Mouse (Mus musculus) gastrocnemius, postnatal 14 days (tissue): ENCODE results near the gene Pdia3. TPM values are rescaled to one million over a fixed set of nuclear protein-coding genes. Genes with fewer than 3 reads are reported as not detected.
"Not testable (repeated sequence)": the region's sequence is repeated elsewhere in the genome, so short reads cannot be mapped to it uniquely, and the experiment has no call there.

Experiments used
- DNase-seq: peaks from one replicate; pipeline ENCODE4 v3.0.0; 2021; ENCODE audit warnings: mixed read lengths
- intact Hi-C: fragments of 180-260 bp; cut with DNase I; formaldehyde crosslinking; loops from one replicate; pipeline ENCODE4 v1.15.1; 2025; ENCODE audit warnings: low total_unique reads
- total RNA-seq, 2 experiments: library from RNA; stranded (reverse); gene quantifications; 2 replicates each; pipeline ENCODE4 v1.2.3; 2021

Pdia3 gene
- total RNA-seq, 2 experiments from 2014 or later = 64.0 to 86.2 TPM

DNA sequence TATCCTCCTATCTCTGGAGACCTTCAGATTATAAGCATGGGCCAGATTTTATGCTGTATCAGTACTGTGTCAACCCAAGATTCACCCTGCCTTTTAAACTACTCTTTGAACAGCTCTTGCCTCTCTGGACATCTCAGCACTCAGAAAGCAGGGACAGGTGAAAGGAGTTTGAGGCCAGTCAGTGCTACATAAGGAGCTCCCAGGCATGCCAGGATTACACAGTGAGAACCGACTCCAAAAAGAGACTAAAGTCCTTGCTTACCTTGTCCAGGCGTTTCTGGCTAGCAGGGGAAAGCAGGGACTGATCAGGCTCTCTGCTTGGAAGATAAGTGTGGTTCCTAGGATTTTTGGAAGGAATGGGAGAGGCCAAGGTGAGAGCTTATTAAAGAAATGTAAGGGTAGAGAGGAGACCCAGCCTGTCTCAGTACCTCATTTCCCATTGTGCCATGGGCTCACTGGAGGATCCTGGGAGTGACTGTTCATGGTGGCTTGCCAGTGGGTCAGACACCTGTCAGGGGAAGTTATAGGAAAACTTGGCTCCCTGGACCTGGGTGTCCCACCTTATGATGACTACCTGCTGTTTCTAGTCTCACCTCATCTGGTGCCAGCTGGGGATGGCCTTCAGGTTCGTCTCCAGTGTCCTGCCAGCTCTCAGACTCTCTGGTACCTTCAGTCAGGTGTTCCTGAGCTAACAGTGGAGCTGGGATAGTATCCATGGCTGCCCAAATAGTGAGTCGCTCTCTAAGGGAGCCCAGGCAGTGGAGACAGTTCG lies 27.4 kb downstream of the Pdia3 start:
- intact Hi-C loops = no loop called here
- DNase-seq = no peak

DNA sequence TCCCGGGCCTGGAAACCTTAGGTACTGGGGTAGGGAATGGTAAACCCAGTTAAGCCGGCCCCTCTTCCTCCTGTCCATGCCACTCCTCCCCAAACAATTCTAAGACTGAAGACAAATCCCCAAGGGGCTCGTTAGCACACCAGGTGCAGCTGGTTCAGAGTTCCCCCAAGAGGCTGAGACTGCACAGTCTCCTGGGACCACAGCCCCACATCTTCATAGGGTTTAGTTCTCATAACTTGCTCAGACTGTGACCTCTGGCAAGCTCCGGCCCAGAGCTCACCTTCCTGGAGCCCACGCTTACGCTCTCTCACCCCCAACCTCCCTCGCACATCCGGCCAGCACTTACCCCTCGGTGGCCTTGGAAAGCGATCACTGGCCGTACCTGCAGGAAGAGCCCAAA lies 28.2 kb downstream of the Pdia3 start:
- intact Hi-C loops = no loop called here
- DNase-seq = no peak

- intact Hi-C loops = no loop called here
- peak; percentile 36 for DNase-seq
Observed at GRCm38 (mm10) chr2:121442259-121443067, 28.9 kb downstream of the Pdia3 start.

- intact Hi-C loops = no loop called here
- DNase-seq = no peak
Observed at GRCm38 (mm10) chr2:121443068-121443349, 29.4 kb downstream of the Pdia3 start.

GRCm38 (mm10) chr2:121444178-121444577 lies 30.6 kb downstream of the Pdia3 start, which contains the start of gene Ell3:
Gene Ell3 (minus strand): TSS chr2:121444278.
- no peak for DNase-seq
- intact Hi-C loops = no loop called here

DNA sequence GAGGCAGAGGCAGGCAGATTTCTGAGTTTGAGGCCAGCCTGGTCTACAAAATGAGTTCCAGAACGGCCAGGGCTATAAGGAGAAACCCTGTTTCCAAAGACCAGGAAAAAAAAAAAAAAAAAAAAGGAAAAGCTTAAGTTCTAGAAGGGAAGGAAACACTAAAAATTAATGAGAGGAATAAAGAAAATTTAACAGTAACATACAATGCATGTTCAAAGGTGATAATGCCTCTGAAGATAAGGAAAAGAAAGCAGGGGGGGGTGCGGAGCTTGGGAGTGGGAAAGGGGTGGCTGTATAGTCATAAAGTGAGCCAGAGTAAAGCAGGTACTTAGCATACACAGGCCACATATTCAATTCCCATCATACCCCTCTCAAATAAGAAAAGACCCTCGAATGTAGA lies 31.5 kb downstream of the Pdia3 start:
- intact Hi-C loops = no loop called here
- DNase-seq = no peak

DNA sequence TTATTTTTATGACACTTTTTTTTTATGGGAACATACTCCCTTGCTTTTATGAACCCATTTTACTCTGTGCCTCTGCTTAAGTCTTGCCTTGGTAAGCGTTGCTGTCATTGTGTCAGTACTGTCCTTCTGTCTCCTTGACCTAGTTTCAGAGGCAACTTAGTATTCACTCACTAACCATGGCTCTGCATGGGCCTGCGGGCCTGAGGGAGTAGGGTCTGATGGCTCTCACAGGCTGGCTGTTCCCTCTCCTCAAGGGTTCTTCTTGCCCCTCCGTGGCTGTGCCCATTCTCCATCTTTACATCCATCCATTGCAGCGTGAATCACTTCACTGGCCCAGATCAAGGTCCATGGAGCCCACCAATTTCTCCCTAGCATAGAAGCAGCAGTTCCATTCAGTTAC lies 32.9 kb downstream of the Pdia3 start:
- intact Hi-C loops = no loop called here
- DNase-seq = no peak

DNA sequence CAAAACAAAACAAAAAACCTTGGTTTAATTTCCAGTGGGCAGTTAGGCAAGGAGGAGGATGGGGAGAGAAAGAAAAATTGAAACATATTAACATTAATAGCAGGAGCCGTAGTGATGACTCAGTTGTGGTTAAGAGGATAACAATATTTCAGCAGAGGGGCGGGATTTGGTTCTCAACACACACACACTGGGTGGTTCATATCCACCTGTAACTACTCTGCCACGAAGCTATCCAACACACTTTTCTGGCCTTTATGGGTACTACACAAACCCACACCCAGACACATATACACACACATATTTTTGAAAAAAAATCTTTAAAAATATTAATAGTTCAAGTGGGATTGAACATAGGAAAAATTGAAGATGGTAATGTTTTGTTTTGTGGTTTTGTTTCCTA lies 33.4 kb downstream of the Pdia3 start:
- no peak for DNase-seq
- intact Hi-C loops = no loop called here

GRCm38 (mm10) chr2:121448136-121448535 lies 34.6 kb downstream of the Pdia3 start:
- DNase-seq = no peak
- intact Hi-C loops = no loop called here

- peak; percentile 100 for DNase-seq
- intact Hi-C loops = no loop called here
Observed at GRCm38 (mm10) chr2:121448739-121449535, 35.4 kb downstream of the Pdia3 start, which contains the start of gene Serf2. Gene Serf2 (plus strand): TSS chr2:121449195.

GRCm38 (mm10) chr2:121449545-121450011 lies 36.0 kb downstream of the Pdia3 start:
- intact Hi-C loops = no loop called here
- peak; percentile 32 for DNase-seq

- intact Hi-C loops = no loop called here
- DNase-seq = no peak
Observed at GRCm38 (mm10) chr2:121450093-121450492, 36.5 kb downstream of the Pdia3 start.

DNA sequence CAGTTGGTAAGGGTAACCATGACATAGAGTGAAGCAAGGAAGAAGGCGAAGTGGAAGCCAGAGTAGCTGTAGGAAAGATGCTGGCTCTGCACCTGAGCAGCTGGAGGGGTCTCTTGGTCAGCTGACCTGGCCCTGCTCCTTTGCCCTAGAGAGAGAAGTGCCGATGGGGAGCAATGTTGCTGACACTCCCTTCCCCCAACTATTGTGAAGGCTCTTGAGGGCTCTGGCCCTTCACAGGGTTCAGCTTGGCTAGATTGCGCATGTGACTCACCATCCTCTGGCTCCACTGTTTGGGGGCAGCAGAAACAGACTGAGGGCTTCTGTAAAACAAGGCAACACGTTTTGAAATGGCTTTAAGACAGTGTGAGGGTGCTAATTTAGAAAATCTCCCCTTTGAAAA lies 38.8 kb downstream of the Pdia3 start:
- intact Hi-C loops = no loop called here
- DNase-seq = no peak

DNA sequence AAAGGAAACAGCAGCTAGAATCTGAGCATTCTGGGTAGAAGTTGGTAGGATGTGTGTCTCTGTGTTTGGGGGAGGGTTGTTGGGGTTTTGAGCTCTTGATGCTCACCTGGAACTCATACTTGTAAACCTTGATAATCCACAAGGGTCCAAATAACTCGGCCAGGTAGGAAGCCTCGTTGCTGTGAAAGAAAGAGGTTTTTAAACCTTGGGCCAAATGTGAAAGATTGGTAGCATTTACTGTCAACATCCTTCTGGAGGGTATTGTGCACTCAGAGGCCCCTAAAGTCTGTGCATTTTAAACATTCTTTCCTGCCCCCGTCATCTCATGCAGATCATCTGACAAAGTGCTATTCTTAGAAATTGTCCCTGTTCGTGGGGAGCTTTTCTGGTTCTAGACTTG lies 39.4 kb downstream of the Pdia3 start, which contains the start of gene Hypk:
Hypk (plus strand) TSS at position 301 of the 400 bp plus-strand sequence.
- intact Hi-C loops = no loop called here
- DNase-seq = no peak

DNA sequence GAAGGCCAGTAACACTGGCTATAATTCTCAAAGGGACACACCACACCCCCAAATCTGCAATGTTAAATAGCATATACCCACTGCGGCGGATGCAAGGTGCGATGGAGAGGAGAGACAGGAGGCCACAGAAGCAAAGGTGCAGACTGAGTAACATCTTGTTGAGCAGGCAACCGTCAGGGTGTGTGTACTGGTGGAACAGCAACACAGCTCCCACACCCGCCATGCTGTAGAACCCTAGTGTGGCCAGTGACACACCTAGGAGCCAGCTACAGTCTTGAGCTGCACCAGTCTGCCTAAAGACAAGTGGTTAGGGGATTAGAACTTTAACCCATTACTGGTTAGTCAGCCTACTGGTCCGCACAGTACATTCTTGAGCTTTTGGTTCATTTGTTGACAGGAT lies 40.3 kb downstream of the Pdia3 start:
- DNase-seq = no peak

GRCm38 (mm10) chr2:121455534-121455933 lies 42.0 kb downstream of the Pdia3 start:
- DNase-seq = no peak
- intact Hi-C loops = no loop called here

More for the DNA sequence above, 40.3 kb downstream of the Pdia3 start:
- intact Hi-C loops = no loop called here

DNA sequence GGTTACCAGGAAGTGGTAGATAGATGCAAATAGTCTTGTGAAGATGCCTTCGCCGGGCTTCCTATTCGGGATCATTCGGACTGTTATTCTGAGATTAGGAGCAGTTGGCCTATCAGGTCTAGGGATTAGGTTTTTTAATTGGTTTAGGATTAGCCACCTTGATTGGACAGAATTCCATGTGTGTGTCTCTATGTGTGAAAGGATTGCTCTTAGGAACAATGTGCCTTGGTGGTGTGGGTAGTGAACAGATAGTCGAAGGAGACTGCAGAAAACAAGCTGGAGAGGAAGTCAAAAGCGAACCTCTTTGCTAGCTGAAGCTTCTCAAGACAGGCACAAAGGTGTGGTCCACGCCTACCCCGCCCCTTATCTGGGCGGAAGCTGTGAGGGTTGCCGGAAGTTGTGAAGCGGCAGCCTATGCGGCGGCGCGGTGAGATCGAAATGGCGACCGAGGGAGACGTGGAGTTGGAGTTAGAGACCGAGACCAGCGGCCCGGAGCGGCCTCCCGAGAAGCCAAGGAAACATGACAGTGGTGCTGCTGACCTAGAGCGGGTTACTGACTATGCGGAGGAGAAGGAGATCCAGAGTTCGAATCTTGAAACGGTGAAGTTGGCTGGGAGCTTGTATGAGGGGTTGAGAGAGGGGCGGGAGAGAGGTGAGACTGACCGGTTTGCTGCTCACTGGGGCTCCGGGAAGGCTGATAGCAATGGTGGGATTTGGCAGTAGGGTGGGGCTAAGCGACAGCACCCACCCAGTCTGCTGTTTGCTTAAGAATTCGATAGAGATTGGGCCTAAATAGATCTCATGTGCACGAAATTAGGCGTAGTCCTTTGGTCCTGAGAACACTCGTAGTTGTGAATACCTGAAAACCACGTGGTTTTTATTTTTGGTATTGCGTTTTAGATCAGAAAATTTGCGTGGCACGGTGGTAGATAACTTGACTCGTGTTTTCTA lies 43.4 kb downstream of the Pdia3 start, which contains the start of gene Serinc4:
Serinc4 (minus strand) TSS at position 90 of the 951 bp plus-strand sequence.
- intact Hi-C loops = no loop called here
- peak; percentile 82 for DNase-seq

DNA sequence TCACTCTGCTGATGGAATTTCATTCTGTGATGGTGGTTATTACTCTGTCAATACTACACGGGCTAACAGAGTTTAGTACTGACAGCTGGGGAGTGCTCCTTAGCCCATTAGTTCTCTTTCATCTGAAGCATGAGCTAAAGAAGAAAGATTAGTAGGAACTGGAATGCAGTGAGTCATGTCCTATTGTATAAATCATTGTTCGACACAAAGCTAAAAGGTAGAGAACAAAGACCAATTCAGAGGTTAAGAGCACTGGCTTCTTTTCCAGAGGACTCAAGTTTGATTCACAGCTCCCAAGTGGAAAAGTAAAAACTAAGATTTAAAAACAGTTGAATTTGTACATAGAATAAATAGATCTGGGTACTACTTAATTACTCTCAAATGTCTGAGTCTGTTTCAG lies 46.5 kb downstream of the Pdia3 start:
- intact Hi-C loops = no loop called here
- no peak for DNase-seq

DNA sequence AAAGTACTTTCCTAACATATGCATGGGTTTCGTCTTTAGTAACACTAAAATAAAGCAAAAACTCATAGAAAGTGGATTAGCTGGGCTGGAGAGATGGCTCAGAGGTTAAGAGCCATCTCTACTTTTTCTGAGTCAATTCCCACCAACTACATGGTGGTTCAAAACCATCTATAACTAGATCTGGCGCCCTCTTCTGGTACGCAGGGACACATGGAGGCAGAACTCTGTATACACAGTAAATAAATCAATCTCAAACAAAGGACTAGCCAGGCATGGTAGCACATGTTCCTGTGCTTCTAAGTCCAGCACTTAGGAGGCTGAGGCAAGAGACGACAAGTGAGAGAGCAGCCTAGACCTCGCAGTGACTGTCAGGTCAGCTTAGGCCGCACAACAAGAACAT lies 55.4 kb downstream of the Pdia3 start:
- DNase-seq, intact Hi-C loops: not testable (repeated sequence)
